Mouse (Mus musculus) urinary bladder, adult 18-20 months (tissue): ENCODE measurements around the gene Gm13178.

ENCODE experiments used
- DNase-seq, 2 experiments: peaks; one replicate each; pipeline ENCODE4 v3.0.0; 2022; ENCODE audit warnings: low spot score in 2 of 2, mixed read lengths in 2 of 2

Gene Gm13178

GRCm38 (mm10) chr4:144721304-144721703 lies at the start of gene Gm13178:
Gene Gm13178, minus strand, starts transcription at chr4:144721404.
- DNase-seq: no peak

- peak in 1 of 2 experiments; percentile 14 for DNase-seq
These were observed 44.5 kb upstream of the Gm13178 start for GRCm38 (mm10) chr4:144765722-144766121.

GRCm38 (mm10) chr4:144749139-144749538 lies 27.9 kb upstream of the Gm13178 start:
- no peak for DNase-seq

- DNase-seq: no peak
These were observed 1.5 kb downstream of the Gm13178 start for GRCm38 (mm10) chr4:144719691-144720090.

- DNase-seq: no peak
These were observed 2.9 kb downstream of the Gm13178 start for GRCm38 (mm10) chr4:144718288-144718687.

GRCm38 (mm10) chr4:144686268-144686667 lies 34.9 kb downstream of the Gm13178 start, which contains the start of gene Gm436:
Gene Gm436, minus strand, starts transcription at chr4:144686368.
- no peak for DNase-seq
